Mouse (Mus musculus) cerebellum, adult (tissue): Measurements from ENCODE around the gene Olfr1510.
"Not testable (repeated sequence)": the region's sequence is repeated elsewhere in the genome, so short reads cannot be mapped to it uniquely, and the experiment has no call there.

Experiments used
- ATAC-seq: cut with Nextera tagmentation; 2 replicates; pipeline ENCODE4 v1.9.2; 2017; ENCODE audit warnings: mild to moderate bottlenecking, moderate library complexity, mixed read lengths; ENCODE audit not compliant: insufficient number of reproducible peaks, low FRiP score, low TSS enrichment

The Olfr1510 gene

DNA sequence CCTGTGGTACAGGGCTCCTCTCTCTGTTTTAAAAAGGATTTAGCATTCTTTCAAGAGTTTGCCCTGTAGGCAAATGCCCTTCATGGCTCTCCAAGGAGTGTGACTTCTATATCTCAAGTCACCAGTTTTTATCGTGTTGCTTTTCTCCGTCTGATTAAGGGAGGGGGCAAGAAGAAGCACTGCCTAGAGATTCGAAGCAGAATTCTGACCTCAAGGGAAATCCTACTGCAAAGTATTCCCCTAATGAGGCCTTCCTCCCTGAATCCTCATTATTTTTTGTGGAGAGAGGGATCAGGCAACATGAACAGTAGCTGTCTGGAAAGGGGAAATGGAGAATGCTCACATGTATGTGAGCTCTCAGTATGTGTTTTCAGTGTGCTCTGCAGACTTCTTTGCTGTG, at the start of gene Olfr1510:
Olfr1510 (minus strand) TSS at position 101 of the 400 bp plus-strand sequence.
- ATAC-seq: no peak

DNA sequence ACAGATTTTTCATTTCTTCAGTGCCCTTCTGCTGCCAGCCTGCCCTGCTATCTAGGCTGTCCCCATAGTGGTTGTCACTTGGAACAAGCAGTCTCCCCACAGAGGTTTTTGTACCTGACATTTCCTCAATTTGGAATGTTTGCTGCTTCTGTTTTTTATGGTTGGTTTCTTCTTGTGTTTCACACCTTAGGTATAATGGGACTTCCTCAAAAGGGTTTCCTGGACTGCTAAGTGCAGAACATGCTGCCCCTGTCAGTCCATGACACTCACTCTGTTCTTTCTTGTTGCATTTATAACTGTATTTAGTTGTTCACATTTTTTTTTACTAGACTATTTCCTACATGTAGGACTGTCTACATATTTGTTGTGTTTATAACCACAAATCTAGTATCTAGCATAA, 47.8 kb upstream of the Olfr1510 start:
- ATAC-seq: no peak

DNA sequence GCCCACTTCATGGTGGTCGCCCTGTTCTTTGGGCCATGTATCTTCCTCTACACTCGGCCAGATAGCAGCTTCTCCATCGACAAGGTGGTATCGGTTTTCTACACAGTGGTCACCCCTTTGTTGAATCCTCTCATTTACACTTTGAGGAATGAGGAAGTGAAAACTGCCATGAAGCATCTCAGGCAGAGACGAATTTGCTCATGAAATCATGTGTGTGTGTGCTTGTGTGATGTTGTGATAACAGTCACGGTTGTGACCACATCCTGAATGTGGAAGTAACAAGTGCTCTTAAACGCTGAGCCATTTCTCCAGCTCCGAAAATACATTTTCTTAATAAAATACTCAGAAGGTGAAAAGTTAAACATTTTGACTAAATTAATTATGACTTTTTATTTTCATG, 37.0 kb upstream of the Olfr1510 start:
- no peak for ATAC-seq

DNA sequence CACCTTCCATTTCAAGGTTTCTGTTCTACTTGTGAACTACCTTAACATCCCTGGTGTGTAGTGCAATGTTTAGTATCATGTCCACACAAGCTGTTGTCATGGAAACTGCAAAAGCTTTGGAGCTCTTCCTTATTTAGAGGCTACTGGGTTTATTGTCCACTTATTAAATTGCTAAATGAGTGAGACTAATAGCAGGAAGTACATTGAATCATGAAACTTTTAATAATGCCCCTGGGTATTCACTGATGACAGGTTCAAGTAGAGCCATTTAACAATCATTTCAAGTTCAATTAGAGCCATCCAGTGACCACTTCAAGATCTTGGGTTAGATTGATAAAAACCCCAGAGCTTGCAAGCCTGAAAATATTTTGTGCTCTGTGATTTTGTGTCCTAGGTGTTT, 28.5 kb upstream of the Olfr1510 start, which contains the start of gene Olfr1509:
Olfr1509 (plus strand) TSS at position 301 of the 400 bp plus-strand sequence.
- ATAC-seq: no peak

DNA sequence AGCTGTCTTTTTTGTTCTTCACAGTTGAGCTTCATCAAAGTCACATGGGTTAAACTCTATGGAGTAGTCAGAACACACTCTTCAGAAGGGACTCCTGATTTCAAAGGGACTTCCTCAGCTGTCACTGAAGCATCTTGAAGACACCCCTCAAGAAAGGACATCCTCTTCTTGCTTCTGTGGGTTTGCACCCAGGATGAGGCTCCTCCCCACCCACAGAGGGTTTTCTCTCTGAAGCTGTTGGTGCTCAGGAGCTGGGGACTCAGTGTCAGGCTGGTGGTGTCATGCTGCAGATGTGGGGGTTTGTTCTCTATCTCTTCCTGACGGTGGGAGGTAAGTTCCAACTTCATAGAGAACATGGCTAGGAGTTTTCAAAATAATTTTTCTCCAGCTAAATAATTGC, 13.5 kb upstream of the Olfr1510 start:
- no peak for ATAC-seq

DNA sequence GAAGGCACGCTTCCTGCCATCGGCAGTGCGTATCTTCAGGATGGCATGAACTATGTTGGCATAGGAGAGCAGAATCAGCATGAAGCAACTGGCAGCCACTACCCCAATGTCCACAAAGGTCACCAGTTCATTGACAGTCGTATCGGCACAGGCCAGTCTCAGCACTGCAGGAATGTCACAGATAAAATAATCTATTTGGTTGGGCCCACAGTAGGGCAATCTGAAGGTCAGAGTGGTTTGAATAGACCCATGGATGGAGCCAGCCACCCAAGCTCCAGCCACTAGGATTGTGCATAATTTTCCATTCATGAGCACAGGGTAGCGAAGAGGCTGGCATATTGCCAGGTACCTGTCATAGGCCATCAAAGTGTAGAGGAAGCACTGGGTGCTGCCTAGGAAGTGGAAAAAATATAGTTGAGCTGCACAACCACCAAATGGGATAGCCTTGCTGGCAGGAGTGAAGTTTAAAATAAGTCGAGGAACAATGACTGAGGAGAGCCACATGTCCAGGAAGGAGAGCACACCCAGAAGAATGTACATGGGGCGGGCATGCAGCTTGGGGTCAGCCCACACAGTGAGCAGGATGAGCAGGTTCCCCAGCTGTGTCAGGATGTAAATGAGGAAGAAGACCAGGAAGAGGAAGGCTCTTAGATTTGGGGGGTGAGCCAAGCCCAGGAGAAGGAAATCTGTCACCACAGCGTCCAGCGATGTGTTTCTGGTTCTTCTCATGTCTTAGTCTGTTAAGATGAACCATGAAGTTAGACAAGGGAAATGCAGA, 3.8 kb downstream of the Olfr1510 start:
- not testable (repeated sequence) for ATAC-seq

DNA sequence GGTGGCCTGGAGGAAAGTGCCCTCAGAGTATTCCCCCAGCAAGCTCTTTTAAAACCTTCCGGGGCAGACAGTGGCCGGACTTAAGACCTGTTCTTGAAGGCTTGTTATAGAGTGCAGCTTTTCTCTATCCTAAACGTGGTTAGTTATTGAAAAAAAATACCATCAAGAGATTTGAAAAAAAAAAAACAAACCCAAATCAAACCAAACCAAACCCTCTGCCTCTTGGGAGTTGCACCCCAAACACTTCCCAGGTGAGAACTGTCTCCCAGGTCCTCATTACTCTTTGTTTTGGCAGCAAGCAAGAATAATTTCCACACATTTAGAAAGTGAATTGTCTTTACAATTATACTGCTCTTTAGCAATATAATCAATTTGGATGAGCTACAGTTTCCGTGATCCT, 16.9 kb downstream of the Olfr1510 start, which contains the start of gene Olfr1511:
Olfr1511 (minus strand) TSS at position 101 of the 400 bp plus-strand sequence.
- ATAC-seq: no peak

DNA sequence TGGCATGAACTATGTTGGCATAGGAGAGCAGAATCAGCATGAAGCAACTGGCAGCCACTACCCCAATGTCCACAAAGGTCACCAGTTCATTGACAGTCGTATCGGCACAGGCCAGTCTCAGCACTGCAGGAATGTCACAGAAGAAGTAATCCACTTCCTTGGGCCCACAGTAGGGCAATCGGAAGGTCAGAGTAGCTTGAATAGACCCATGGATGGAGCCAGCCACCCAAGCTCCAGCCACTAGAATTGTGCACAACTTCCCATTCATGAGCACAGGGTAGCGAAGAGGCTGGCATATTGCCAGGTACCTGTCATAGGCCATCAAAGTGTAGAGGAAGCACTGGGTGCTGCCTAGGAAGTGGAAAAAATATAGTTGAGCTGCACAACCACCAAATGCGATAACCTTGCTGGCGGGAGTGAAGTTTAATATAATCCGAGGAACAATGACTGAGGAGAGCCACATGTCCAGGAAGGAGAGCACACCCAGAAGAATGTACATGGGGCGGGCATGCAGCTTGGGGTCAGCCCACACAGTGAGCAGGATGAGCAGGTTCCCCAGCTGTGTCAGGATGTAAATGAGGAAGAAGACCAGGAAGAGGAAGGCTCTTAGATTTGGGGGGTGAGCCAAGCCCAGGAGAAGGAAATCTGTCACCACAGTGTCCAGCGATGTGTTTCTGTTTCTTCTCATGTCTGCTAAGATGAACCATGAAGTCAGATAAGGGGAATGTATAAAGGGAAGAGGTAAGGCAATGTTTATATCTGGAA, 23.9 kb downstream of the Olfr1510 start:
- ATAC-seq: not testable (repeated sequence)

DNA sequence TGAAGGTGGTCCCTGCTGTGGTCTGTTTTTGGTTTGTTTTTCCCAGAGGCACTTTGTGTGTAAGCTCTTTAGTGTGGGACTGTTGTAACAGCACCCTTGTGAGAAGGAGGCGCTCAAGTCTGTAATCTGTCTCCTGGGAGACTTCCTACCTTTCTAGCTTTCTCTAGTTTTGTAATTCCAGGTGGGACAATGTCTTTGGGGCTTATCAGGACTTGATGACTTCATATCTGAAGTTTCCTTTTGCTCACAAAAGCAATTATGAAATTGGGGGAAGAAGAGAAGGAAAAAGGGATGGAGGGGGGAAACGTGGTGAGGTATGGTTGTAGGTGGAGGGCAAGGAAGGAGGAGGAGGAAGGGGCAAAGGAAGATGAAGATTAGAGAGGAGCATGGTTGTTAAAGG, 35.1 kb downstream of the Olfr1510 start, which contains the start of gene Olfr1512:
Olfr1512 (minus strand) TSS at position 101 of the 400 bp plus-strand sequence.
- no peak for ATAC-seq

DNA sequence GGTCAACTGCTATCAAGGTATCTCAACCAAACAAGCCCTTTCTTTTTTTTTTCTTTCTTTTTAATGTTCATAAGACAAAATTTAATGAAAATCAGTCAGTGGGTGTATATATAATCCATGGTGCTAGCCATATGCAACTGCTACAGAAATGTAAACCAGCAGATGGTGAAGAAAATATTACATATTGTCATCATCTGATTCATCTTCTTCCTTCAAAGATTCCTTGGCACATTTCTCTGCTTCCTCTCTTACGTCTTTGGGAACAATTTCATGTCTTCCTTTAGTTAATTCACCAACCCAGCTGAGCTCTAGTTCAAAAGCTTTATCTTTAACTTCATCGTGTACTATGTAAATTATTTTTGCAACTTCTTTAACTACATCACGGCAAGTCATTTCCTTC, 45.4 kb downstream of the Olfr1510 start:
- ATAC-seq: no peak
